9 mouse cellular contexts compared by ENCODE assay signal in the genomic region with DNA sequence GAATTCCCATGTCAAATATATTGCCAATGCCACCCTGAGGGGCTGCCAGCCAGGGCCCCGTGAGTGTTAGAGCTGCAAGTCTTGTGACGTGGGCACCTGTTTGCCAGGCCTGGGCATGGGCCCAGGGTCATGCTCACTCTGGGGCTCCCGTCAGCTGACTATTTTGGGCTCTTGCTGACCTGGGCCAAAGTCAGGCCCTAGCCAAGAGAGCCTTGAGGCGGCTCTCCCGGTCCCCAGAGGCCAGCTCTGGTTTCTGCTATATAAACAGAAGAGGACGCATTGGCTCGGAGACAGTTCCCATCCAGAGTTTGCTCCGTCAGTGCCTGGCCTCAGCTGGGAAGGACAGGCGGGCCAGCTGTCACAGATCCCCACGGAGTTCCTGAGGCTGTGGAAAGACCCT. TPM values are rescaled to one million over a fixed set of nuclear protein-coding genes. Genes with fewer than 3 reads are reported as not detected.
DNase-seq lines count a peak whose midpoint lies in the region; ATAC-seq and TF ChIP-seq lines count a peak whose summit lies in the region.
"Had no signal": no experiment of that assay in that cellular context is flagged by ENCODE, and none has a peak within 500 bp of the region (broad histone marks: within the 10 kb centered on the region; RNA-seq: fewer than 3 reads in every experiment).

No protein-coding gene starts in this region.

- no peaks in the 10 kb centered on the region for H3K9me3 ChIP-seq in intestine, embryonic 15.5 days
- H3K9me3 ChIP-seq in lung, embryonic 16.5 days (ENCODE audit: control insufficient read depth, low read length) = no peaks in the 10 kb centered on the region

- TF ChIP-seq CTCF in gastrocnemius, adult 2 months (IDR thresholded peaks at IDR 0.05) = no peak

- H3K4me3 ChIP-seq in gastrocnemius, adult 2 months = peak overlapping the region; percentile 86
- H3K4me3 ChIP-seq in intestine, embryonic 15.5 days (replicated peaks) = no peak overlapping the region
- H3K4me3 ChIP-seq in lung, embryonic 16.5 days (ENCODE audit: low read length) = no peak overlapping the region

- no peaks in the 10 kb centered on the region for H3K36me3 ChIP-seq in intestine, embryonic 15.5 days
- H3K36me3 ChIP-seq in lung, embryonic 16.5 days (ENCODE audit: control insufficient read depth, insufficient read depth, low read length) = no peaks in the 10 kb centered on the region

- DNase-seq in adrenal gland, adult 2 months = peak; percentile 75
- no peak for DNase-seq in adrenal gland, postnatal 4 days (ENCODE audit: low spot score in 2 of 2)
- peak; percentile 97 for DNase-seq in gastrocnemius, adult 2 months
- DNase-seq in spleen, postnatal 4 days (ENCODE audit: low spot score in 2 of 2) = no peak
- DNase-seq in left cerebral cortex, adult 11 months (ENCODE audit: low spot score) = no peak

- no peak overlapping the region for H3K9ac ChIP-seq in intestine, embryonic 15.5 days
- peak overlapping the region; percentile 15; the same call in 1 of the 2 replicates for H3K9ac ChIP-seq in lung, embryonic 16.5 days (ENCODE audit: low read length)
- H3K9ac ChIP-seq: liver, embryonic 14.5 days had no signal

- H3K4me1 ChIP-seq in intestine, embryonic 15.5 days (replicated peaks) = peaks cover 29% of the 10 kb centered on the region
- H3K4me1 ChIP-seq in lung, embryonic 16.5 days (replicated peaks; ENCODE audit: control insufficient read depth, insufficient read depth, low read length) = peaks cover 25% of the 10 kb centered on the region

- intact Hi-C loops in gastrocnemius, adult 2 months (cut with DNase I) = loop anchor here (2.0 kb wide), 1 partner anchor 18 kb away; no protein-coding TSS in a partner anchor

- H3K27ac ChIP-seq in gastrocnemius, adult 2 months = peak overlapping the region; percentile 95
- H3K27ac ChIP-seq in intestine, embryonic 15.5 days = peak overlapping the region; percentile 89
- H3K27ac ChIP-seq in lung, embryonic 16.5 days (ENCODE audit: low read length) = peak overlapping the region; percentile 97
- H3K27ac ChIP-seq: liver, embryonic 14.5 days had no signal

- no peak for ATAC-seq in intestine, embryonic 15.5 days
- peak; percentile 69 for ATAC-seq in lung, embryonic 16.5 days (ENCODE audit: low read depth)
- ATAC-seq in megakaryocyte progenitor cell, adult 5-6 weeks (replicated peaks; ENCODE audit: poor library complexity) = no peak

- 0 out of 2 replicates have a peak overlapping the region, but pooled peaks have one; percentile 5 for H3K4me2 ChIP-seq in intestine, embryonic 15.5 days (replicated peaks)
- H3K4me2 ChIP-seq in lung, embryonic 16.5 days (ENCODE audit: low read depth, low read length) = 0 out of 2 replicates have a peak overlapping the region, but pooled peaks have one; percentile 24

- H3K27me3 ChIP-seq in intestine, embryonic 15.5 days (replicated peaks) = no peaks in the 10 kb centered on the region
- no peaks in the 10 kb centered on the region for H3K27me3 ChIP-seq in lung, embryonic 16.5 days (ENCODE audit: control insufficient read depth, insufficient read depth, low read depth, low read length)

- WGBS in intestine, embryonic 15.5 days = 38% methylated on average over 10 of the region's 10 CpGs
- 27% methylated on average over 10 of the region's 10 CpGs for WGBS in lung, embryonic 16.5 days

RNA-seq across cellular contexts. Expression of a gene that starts 6.3 kb away (rescaled TPM):
- total RNA-seq in adrenal gland, adult 2 months (2021) = 100 to 1,000 TPM; 560 to 565 TPM
- 162 and 415 TPM in 2 replicates for polyA plus RNA-seq in adrenal gland, adult 2 months (2012; rRNA removed)
- 10 to 100 TPM; 64.5 to 79.0 TPM for total RNA-seq in adrenal gland, postnatal 4 days (2021)
- total RNA-seq in gastrocnemius, adult 2 months (2021) = 100 to 1,000 TPM; 143 to 146 TPM
- 7.9 and 8.9 TPM in 2 replicates for polyA plus RNA-seq in intestine, embryonic 15.5 days (2015; fragmentation: Nextera tagmentation; extraction: Ambion mirVana)
- polyA plus RNA-seq in lung, embryonic 16.5 days (2015; fragmentation: Nextera tagmentation; extraction: Ambion mirVana) = 10.8 and 11.5 TPM in 2 replicates
- 6.5 and 11.3 TPM in 2 replicates for total RNA-seq in megakaryocyte progenitor cell, adult 5-6 weeks (2015)
- 7.1 and 7.9 TPM in 2 replicates for total RNA-seq in megakaryocyte progenitor cell, adult 5-6 weeks (2017)

RNA-seq across cellular contexts. Expression of a gene that starts 23.7 kb away (rescaled TPM):
- 10 to 100 TPM; 38.6 to 58.8 TPM for total RNA-seq in adrenal gland, adult 2 months (2021)
- polyA plus RNA-seq in adrenal gland, adult 2 months (2012; rRNA removed) = 31.9 and 35.4 TPM in 2 replicates
- total RNA-seq in adrenal gland, postnatal 4 days (2021) = 10 to 100 TPM; 37.8 to 38.9 TPM
- 10 to 100 TPM; 23.7 to 32.4 TPM for total RNA-seq in gastrocnemius, adult 2 months (2021)
- polyA plus RNA-seq in intestine, embryonic 15.5 days (2015; fragmentation: Nextera tagmentation; extraction: Ambion mirVana) = 61.1 and 62.0 TPM in 2 replicates
- polyA plus RNA-seq in lung, embryonic 16.5 days (2015; fragmentation: Nextera tagmentation; extraction: Ambion mirVana) = 75.0 and 82.4 TPM in 2 replicates
- total RNA-seq in megakaryocyte progenitor cell, adult 5-6 weeks (2015) = 7.9 and 13.1 TPM in 2 replicates
- total RNA-seq in megakaryocyte progenitor cell, adult 5-6 weeks (2017) = 58.6 and 63.5 TPM in 2 replicates

RNA-seq across cellular contexts. Expression of a gene that starts 32.6 kb away (rescaled TPM):
- total RNA-seq in adrenal gland, adult 2 months (2021) = under 1 TPM; 0.40 to 0.52 TPM
- 1.4 and 2.0 TPM in 2 replicates for polyA plus RNA-seq in adrenal gland, adult 2 months (2012; rRNA removed)
- total RNA-seq in adrenal gland, postnatal 4 days (2021) = 1 to 10 TPM; 2.6 to 3.4 TPM
- total RNA-seq in gastrocnemius, adult 2 months (2021) = under 1 TPM; 0.20 to 0.36 TPM
- 4.1 TPM in 2 replicates for polyA plus RNA-seq in intestine, embryonic 15.5 days (2015; fragmentation: Nextera tagmentation; extraction: Ambion mirVana)
- 57.2 and 59.7 TPM in 2 replicates for polyA plus RNA-seq in lung, embryonic 16.5 days (2015; fragmentation: Nextera tagmentation; extraction: Ambion mirVana)
- total RNA-seq in megakaryocyte progenitor cell, adult 5-6 weeks (2015) = not detected in 2 replicates
- not detected in 2 replicates for total RNA-seq in megakaryocyte progenitor cell, adult 5-6 weeks (2017)

RNA-seq across cellular contexts. Expression of a gene that starts 36.4 kb away (rescaled TPM):
- 10 to 100 TPM; 16.4 to 21.0 TPM for total RNA-seq in adrenal gland, adult 2 months (2021)
- 53.0 and 60.3 TPM in 2 replicates for polyA plus RNA-seq in adrenal gland, adult 2 months (2012; rRNA removed)
- 10 to 100 TPM; 18.6 to 20.3 TPM for total RNA-seq in adrenal gland, postnatal 4 days (2021)
- 1 to 10 TPM; 5.8 to 5.9 TPM for total RNA-seq in gastrocnemius, adult 2 months (2021)
- 3.9 and 4.8 TPM in 2 replicates for polyA plus RNA-seq in intestine, embryonic 15.5 days (2015; fragmentation: Nextera tagmentation; extraction: Ambion mirVana)
- polyA plus RNA-seq in lung, embryonic 16.5 days (2015; fragmentation: Nextera tagmentation; extraction: Ambion mirVana) = 5.6 and 6.1 TPM in 2 replicates
- 0.98 and 1.1 TPM in 2 replicates for total RNA-seq in megakaryocyte progenitor cell, adult 5-6 weeks (2015)
- 1.00 and 1.1 TPM in 2 replicates for total RNA-seq in megakaryocyte progenitor cell, adult 5-6 weeks (2017)

Comparison
In these comparisons a context has a peak if more than half of its experiments do, and no peak if none do; other contexts are left out.
1. DNase-seq: peak in adrenal gland, adult 2 months (single experiment) and gastrocnemius, adult 2 months (single experiment); none in adrenal gland, postnatal 4 days (0 of 2), spleen, postnatal 4 days (0 of 2) and left cerebral cortex, adult 11 months (single experiment).
2. RNA of a gene that starts 6.3 kb away (total RNA-seq): 560 to 565 TPM in adrenal gland, adult 2 months, 143 to 146 TPM in gastrocnemius, adult 2 months and 64.5 to 79.0 TPM in adrenal gland, postnatal 4 days; 6.5 to 11.3 TPM in megakaryocyte progenitor cell, adult 5-6 weeks; every median in the first group is over 4 times any median in the second.
3. Peak in every context shown above with its lines, with median percentiles within 50 percentile points of each other: H3K27ac ChIP-seq.